Mouse (Mus musculus): ENCODE results near the gene Kmt2e. TPM values are rescaled to one million over a fixed set of nuclear protein-coding genes. Genes with fewer than 3 reads are reported as not detected.

The Kmt2e gene
- polyA plus RNA-seq, 1 experiment from 2014 or later, result 170 TPM

DNA sequence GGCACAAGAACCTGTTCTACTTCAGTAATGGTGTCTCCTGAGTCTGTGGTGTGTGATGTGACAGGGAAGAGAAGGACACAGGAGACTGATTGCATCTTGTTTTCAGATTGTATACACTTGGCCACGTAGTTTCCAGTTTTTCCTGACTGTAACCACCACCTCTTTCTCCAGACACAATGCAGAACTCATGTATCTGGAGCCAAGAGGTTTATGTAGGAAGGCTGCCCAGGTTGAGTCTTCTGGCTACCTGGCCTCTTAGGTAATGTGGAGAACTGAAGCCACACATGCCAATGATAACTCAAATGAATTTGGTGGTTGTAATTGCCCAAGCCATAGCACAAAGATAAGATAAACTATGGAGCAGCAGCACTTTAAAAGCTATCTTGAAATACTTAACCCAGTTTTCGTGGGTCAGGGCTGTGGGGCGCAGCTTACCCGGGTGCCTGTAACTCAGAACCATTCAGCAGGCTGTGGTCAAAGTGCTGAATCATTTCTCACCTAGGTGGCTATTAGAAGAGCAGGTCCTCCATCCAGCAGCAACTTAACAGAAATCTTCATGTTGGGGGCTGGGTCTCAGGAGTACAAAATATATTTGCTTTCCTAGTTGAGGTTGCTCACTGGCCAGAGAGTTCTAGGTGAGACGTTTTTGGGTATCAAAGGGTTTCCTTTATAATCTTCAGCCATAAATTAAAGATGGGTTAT, 21.8 kb upstream of the Kmt2e start:
- Histone ChIP-seq H3K27ac (peak overlapping the region; percentile 84), H3K36me3 (peaks cover 31% of the 10 kb centered on the region), H3K4me3 (no peak overlapping the region), H3K27me3 (no peaks in the 10 kb centered on the region), H3K4me2 (no peak overlapping the region; the same call in 1 of the 2 replicates), H3K4me1 (replicated peaks) (peaks cover 63% of the 10 kb centered on the region), H3K9me3 (no peaks in the 10 kb centered on the region), H3K9ac (peak overlapping the region; percentile 0; the same call in 1 of the 2 replicates)
- no peak for ATAC-seq (ENCODE audit: low FRiP score)
- WGBS, result 86% methylated on average over 5 of the region's 5 CpGs

DNA sequence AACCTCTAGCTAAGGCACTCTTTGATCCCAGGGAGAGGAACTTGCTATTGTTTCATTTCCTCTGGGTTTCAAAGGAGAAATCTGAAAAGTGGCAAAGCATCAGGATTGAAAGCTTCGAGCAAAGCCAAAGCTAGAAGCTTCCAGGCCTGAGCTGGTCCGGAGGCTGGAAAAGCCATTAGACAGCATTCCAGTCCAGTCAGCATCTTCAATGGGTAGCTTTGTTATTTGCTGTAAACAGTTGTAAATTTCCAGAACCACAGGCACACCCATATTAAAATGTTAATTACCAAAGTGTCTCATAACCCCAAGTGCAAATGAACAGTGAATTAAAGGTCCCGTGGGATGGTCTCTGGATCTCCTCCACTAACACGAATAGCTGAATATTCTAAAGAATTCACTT, 21.2 kb upstream of the Kmt2e start:
- ATAC-seq (ENCODE audit: low FRiP score), result no peak
- Histone ChIP-seq H3K4me3 (no peak overlapping the region), H3K4me2 (no peak overlapping the region; the same call in 1 of the 2 replicates), H3K36me3 (peaks cover 31% of the 10 kb centered on the region), H3K9ac (peak overlapping the region; percentile 0; the same call in 1 of the 2 replicates), H3K4me1 (replicated peaks) (peaks cover 65% of the 10 kb centered on the region), H3K27ac (peak overlapping the region; percentile 84), H3K9me3 (no peaks in the 10 kb centered on the region), H3K27me3 (no peaks in the 10 kb centered on the region)
- 28% methylated on average over 4 of the region's 4 CpGs for WGBS

DNA sequence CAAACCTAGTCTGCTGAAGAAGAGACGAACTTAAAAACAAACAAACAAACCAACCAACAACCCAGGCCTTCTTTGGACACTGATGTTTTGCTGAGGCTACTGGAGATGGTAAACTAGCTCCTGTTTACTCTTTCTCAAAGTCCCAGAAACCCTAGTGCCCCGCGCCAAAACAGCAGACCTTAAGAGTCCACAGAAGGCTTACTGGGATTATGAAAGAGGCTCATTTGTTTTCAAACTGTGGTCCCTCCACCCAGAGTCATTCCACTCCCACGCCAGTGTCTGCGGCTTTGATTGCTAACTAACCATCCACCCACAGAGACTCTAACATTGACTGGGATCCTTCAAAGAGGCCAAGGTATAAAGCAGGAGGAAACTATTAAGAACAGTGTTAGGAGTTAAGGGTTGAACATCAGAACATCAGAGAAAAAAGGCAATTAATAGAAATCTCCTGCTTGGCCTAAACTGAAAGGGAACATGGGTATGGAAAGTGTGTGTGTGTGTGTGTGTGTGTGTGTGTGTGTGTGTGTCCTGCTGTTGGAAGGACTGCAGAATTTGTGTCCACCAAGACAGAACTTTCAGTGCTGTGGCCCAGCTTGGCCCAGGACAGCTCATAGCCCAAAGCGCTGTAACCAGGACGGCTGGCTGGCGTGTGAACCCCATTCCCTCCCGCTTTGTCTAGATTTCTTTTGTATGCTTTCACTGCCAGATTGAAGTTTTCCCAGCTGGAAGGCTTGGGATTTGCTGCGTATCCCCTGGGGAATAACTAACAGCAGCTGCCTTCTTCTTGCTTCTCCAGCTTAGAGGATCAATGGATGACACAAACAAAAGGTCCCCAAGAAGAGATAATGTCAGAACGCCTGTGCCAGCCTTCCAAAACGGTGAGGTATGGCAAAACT, 20.4 kb upstream of the Kmt2e start:
- H3K36me3 ChIP-seq, result peaks cover 29% of the 10 kb centered on the region
- peak overlapping the region; percentile 84 for H3K27ac ChIP-seq
- H3K4me1 ChIP-seq (replicated peaks), result peaks cover 69% of the 10 kb centered on the region
- 15% methylated on average over 12 of the region's 12 CpGs for WGBS
- H3K9ac ChIP-seq, result no peak overlapping the region; the same call in 1 of the 2 replicates
- 0 out of 2 replicates have a peak overlapping the region, but pooled peaks have one; percentile 4 for H3K4me2 ChIP-seq
- H3K27me3 ChIP-seq, result no peaks in the 10 kb centered on the region
- peak; percentile 14; the same call in 1 of the 2 replicates for ATAC-seq (ENCODE audit: low FRiP score)
- no peak overlapping the region for H3K4me3 ChIP-seq
- no peaks in the 10 kb centered on the region for H3K9me3 ChIP-seq

DNA sequence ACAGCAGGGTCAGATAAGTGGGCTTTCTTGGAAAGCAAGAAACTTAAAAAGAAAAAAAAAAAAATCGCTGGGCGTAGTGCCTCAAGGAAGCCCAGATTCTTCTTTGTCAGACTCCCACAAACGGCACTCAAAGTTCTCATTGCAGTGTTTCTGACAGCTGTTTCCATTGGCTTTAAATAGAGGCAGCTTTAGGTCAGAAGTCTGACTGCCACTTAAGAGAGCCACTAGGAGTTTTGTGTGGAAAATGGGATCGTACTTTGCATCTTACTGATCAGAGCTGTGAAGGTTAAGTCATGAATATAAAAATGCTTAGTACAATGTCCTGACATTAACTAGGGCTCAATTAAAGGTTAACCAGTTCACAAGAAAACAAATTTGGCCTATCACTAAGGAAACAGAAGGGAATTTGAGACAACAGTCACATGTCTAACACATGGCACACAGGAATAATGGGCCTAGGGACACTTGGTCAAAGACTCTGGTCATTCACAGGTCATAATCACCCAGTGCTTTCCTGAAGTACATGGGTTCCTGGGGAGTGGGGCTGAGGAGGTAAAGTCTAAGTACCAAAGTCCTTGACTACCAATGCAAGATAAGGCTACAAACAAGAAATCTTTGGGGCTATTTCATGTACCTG, 19.6 kb upstream of the Kmt2e start:
- H3K4me1 ChIP-seq (replicated peaks), result peaks cover 77% of the 10 kb centered on the region
- ATAC-seq (ENCODE audit: low FRiP score), result no peak
- H3K27ac ChIP-seq, result peak overlapping the region; percentile 84
- H3K27me3 ChIP-seq, result no peaks in the 10 kb centered on the region
- WGBS, result 11% methylated on average over 4 of the region's 4 CpGs
- H3K4me2 ChIP-seq, result no peak overlapping the region; the same call in 1 of the 2 replicates
- no peaks in the 10 kb centered on the region for H3K9me3 ChIP-seq
- H3K4me3 ChIP-seq, result no peak overlapping the region
- H3K9ac ChIP-seq, result no peak overlapping the region; the same call in 1 of the 2 replicates
- peaks cover 22% of the 10 kb centered on the region for H3K36me3 ChIP-seq

DNA sequence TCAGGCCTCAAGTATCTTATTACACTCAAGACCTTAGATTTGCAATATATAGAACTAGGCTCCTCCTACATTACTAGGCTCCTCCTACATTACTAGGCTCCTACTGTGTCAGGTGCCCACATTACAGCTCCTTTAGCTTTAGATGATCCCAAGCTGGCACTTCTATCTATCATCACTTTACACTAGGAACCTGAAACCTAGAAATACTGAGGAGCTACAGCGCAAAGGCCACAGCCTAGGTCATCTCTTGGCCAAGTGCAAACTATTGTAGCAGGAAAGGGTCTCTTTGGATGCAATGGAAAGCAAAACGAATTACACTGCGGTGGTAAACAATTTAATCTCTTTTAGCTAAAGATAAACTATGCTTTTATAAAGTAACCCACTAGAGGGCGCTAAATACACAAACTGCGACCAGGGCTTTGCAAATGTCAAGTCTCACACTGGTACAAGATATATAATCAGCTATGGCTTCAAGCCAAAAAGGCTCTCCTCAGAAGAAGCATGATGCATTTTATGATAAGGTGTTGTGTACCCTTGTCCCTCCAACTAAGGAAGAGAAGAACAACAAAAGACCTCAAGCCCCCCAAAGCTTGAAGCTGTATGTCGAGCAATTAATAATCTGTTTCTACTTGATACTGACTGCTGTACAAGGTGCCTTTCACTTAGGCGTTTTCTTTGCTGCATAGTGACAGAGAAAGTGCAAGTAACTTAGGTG, 18.5 kb upstream of the Kmt2e start:
- Histone ChIP-seq H3K4me2 (peak overlapping the region; percentile 23), H3K36me3 (peaks cover 10% of the 10 kb centered on the region), H3K4me3 (peak overlapping the region; percentile 3; the same call in 1 of the 2 replicates), H3K9me3 (no peaks in the 10 kb centered on the region), H3K4me1 (replicated peaks) (peaks cover 88% of the 10 kb centered on the region), H3K27ac (peak overlapping the region; percentile 84), H3K9ac (peak overlapping the region; percentile 46; the same call in 1 of the 2 replicates), H3K27me3 (no peaks in the 10 kb centered on the region)
- ATAC-seq (ENCODE audit: low FRiP score), result peak; percentile 6; the same call in 1 of the 2 replicates
- 25% methylated on average over 7 of the region's 7 CpGs for WGBS

DNA sequence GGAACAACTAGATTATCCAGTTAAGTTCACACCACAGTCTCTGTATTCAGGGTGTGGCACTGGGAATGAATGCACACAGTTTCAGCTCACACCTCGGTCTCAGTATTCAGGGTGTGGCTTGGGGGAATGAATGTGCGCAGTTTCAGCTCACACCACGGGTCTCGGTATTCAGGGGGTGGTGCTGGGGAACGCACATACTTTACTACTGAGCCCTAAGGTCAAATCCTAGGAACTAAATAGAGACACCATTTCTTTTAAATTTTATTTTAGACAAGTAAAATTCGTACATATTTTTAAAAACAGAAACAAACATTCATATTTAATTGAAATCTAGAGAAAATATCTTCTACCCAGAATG, 18.0 kb upstream of the Kmt2e start:
- 42% methylated on average over 6 of the region's 6 CpGs for WGBS
- Histone ChIP-seq H3K27ac (peak overlapping the region; percentile 61), H3K4me3 (peak overlapping the region; percentile 3; the same call in 1 of the 2 replicates), H3K4me2 (peak overlapping the region; percentile 23), H3K9me3 (no peaks in the 10 kb centered on the region), H3K4me1 (replicated peaks) (peaks cover 90% of the 10 kb centered on the region), H3K27me3 (no peaks in the 10 kb centered on the region), H3K9ac (peak overlapping the region; percentile 19; the same call in 1 of the 2 replicates), H3K36me3 (peaks cover 9% of the 10 kb centered on the region)
- no peak for ATAC-seq (ENCODE audit: low FRiP score)

DNA sequence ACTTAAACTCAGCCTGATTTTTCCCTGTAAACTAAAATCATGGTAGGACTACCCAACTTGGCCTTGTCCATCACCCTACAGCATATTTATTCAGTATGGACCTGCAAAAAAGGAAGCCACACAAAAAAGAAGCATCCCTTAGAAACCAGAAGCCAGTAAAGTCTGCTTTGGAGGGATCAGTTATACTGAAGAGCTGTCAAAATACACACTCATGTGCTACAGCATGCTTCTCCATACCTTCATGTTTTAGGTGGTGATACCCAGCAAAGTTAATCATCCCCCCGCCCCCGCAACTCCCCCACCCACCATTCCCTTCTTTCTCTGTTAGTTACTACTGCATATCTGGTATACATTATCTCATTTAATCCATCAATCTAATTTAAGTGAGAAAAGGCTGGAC, 16.5 kb upstream of the Kmt2e start:
- Histone ChIP-seq H3K36me3 (peaks cover 3% of the 10 kb centered on the region), H3K27me3 (no peaks in the 10 kb centered on the region), H3K27ac (peak overlapping the region; percentile 97), H3K4me1 (replicated peaks) (peaks cover 81% of the 10 kb centered on the region), H3K9ac (peak overlapping the region; percentile 88), H3K4me3 (peak overlapping the region; percentile 59), H3K9me3 (no peaks in the 10 kb centered on the region), H3K4me2 (peak overlapping the region; percentile 74)
- ATAC-seq (ENCODE audit: low FRiP score), result no peak
- WGBS, result 68% methylated on average over 2 of the region's 2 CpGs

DNA sequence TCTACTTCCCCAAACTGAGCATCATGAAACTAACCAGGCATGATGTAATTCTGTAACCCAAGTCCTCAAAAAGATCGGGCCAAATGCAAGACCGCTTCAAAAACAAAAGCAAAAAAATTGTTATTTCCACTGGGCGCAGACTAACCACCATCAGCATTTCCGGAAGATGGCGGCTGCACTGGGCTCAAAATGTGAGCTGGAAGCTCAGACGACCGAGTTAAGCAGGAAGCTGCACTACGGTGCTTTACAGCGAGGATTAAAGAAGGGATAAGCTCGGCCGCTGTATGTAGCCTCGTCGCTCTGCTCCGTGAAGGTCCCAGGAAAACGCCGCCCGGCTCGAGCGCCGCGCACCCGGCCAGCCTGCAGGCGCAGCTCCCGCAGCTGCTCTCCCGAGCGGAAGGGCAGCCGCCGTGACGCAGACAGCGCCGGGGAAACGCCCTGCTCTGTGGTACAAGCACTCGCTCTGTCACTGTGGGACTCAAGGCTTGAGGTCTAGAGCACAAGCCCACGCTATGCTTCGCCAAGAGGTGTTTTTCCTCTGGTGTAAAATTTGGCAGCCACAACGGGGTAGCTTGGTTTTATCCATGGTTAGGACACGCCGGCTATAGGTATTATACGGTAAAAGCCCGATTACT, 16.0 kb upstream of the Kmt2e start:
- peak; percentile 81 for ATAC-seq (ENCODE audit: low FRiP score)
- Histone ChIP-seq H3K4me1 (replicated peaks) (peaks cover 76% of the 10 kb centered on the region), H3K4me3 (peak overlapping the region; percentile 59), H3K27me3 (no peaks in the 10 kb centered on the region), H3K4me2 (peak overlapping the region; percentile 74), H3K27ac (peak overlapping the region; percentile 97), H3K9me3 (no peaks in the 10 kb centered on the region), H3K9ac (peak overlapping the region; percentile 88), H3K36me3 (peaks cover 3% of the 10 kb centered on the region)
- under 1% methylated on average over 40 of the region's 40 CpGs for WGBS

DNA sequence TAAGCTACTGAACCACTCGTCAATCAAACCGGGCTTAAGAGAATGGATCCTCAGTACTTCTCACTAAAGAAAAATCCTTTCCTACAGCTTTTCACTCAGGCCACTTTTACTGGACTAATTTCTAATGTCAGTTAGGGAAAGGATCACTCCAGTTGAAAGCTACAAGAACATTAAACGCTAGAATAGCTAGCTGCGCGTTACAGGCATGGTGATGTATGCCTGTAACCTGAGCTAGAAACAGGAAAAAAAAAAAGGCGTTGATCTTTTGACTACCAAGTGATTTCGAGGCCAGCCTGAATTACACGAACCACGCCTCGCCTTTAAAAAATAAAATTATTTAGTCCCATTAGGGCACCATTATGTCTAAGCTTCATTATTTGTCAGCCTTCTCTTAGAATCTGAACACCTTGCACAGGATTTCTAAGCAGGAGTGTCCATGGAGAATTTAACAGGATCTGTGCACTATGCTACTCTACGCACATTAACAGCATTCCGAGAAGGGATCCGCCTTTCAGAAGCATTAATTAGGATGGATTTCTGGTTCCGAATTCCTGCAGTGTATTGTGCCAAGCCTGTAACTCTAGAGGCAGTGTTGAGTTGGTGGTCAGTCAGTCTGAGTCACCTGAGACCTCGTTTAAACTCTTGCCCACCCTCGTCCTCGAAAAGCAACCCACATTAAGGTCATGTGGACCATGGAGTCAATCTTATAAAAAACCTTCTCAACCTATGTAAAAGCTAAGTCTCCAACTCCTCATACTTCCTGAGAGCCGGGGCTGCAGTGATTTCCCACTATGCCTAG, 15.2 kb upstream of the Kmt2e start:
- Histone ChIP-seq H3K27me3 (no peaks in the 10 kb centered on the region), H3K36me3 (peaks cover 6% of the 10 kb centered on the region), H3K4me1 (replicated peaks) (peaks cover 70% of the 10 kb centered on the region), H3K9me3 (no peaks in the 10 kb centered on the region), H3K27ac (peak overlapping the region; percentile 97), H3K4me2 (peak overlapping the region; percentile 74), H3K9ac (peak overlapping the region; percentile 88), H3K4me3 (peak overlapping the region; percentile 59)
- ATAC-seq (ENCODE audit: low FRiP score), result no peak
- WGBS, result 4% methylated on average over 18 of the region's 18 CpGs

DNA sequence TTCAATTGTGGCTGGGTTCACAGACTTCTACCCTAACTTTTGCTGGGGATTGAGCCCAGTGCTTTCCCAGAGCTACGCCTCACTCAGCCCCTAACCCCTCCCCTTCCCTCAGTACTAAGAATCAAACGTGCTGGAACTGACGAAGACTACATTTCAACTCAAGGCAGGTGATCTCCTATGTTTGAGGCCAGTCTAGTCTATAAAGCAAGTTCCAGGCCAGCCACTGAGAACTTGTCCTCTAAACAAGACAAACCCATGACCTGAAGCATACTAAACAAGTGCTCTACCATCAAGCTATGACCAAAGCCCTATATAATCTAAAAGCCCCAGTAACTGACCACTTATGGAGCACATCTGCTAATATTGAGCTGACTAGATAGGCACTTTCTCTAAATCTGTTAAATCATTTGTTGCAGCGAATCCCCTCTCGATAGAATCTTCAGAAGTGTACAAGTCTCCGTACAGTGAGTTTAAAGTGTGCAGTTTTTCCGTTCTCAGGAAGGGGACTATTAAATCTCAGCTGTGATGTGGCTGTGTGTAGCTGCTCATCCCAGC, 14.5 kb upstream of the Kmt2e start:
- Histone ChIP-seq H3K9me3 (no peaks in the 10 kb centered on the region), H3K9ac (peak overlapping the region; percentile 88; the same call in 1 of the 2 replicates), H3K27me3 (no peaks in the 10 kb centered on the region), H3K27ac (peak overlapping the region; percentile 97; the same call in 1 of the 2 replicates), H3K4me1 (replicated peaks) (peaks cover 70% of the 10 kb centered on the region), H3K4me2 (peak overlapping the region; percentile 74), H3K36me3 (peaks cover 12% of the 10 kb centered on the region), H3K4me3 (0 out of 2 replicates have a peak overlapping the region, but pooled peaks have one; percentile 59)
- ATAC-seq (ENCODE audit: low FRiP score), result no peak
- 41% methylated on average over 7 of the region's 7 CpGs for WGBS
